Mouse (Mus musculus) c-Kit-positive CD71-positive TER-119-positive erythroid progenitor cells, embryonic 14.5 days (primary cell): ENCODE results near the gene Tbc1d22a.

ENCODE experiments used
- DNase-seq: peaks from one replicate; pipeline ENCODE4 v3.0.0-alpha.2; 2013; ENCODE audit warnings: low spot score

The Tbc1d22a gene

GRCm38 (mm10) chr15:86283238-86283637, 69.0 kb downstream of the Tbc1d22a start:
- DNase-seq, result no peak

- DNase-seq, result no peak
These were observed 71.0 kb downstream of the Tbc1d22a start for GRCm38 (mm10) chr15:86285296-86285695.

- DNase-seq, result no peak
These were observed 75.8 kb downstream of the Tbc1d22a start for GRCm38 (mm10) chr15:86290074-86290473.

GRCm38 (mm10) chr15:86292288-86292687, 78.0 kb downstream of the Tbc1d22a start:
- DNase-seq, result no peak

- no peak for DNase-seq
These were observed 80.2 kb downstream of the Tbc1d22a start for GRCm38 (mm10) chr15:86294426-86294825.

GRCm38 (mm10) chr15:86295722-86296288, 81.5 kb downstream of the Tbc1d22a start:
- no peak for DNase-seq

- DNase-seq, result no peak
These were observed 83.0 kb downstream of the Tbc1d22a start for GRCm38 (mm10) chr15:86297281-86297680.

- DNase-seq, result no peak
These were observed 89.6 kb downstream of the Tbc1d22a start for GRCm38 (mm10) chr15:86303876-86304275.

- DNase-seq, result no peak
These were observed 90.6 kb downstream of the Tbc1d22a start for GRCm38 (mm10) chr15:86304861-86305260.

- no peak for DNase-seq
These were observed 91.0 kb downstream of the Tbc1d22a start for GRCm38 (mm10) chr15:86305290-86305689.

- no peak for DNase-seq
These were observed 95.1 kb downstream of the Tbc1d22a start for GRCm38 (mm10) chr15:86309213-86309829.

GRCm38 (mm10) chr15:86320803-86321510, 106.7 kb downstream of the Tbc1d22a start:
- DNase-seq, result no peak

GRCm38 (mm10) chr15:86326341-86326740, 112.1 kb downstream of the Tbc1d22a start:
- DNase-seq, result no peak

- DNase-seq, result no peak
These were observed 115.7 kb downstream of the Tbc1d22a start for GRCm38 (mm10) chr15:86329911-86330310.

GRCm38 (mm10) chr15:86330454-86330853, 116.2 kb downstream of the Tbc1d22a start:
- no peak for DNase-seq

GRCm38 (mm10) chr15:86331501-86332245, 117.4 kb downstream of the Tbc1d22a start:
- no peak for DNase-seq

GRCm38 (mm10) chr15:86333176-86333575, 118.9 kb downstream of the Tbc1d22a start:
- DNase-seq, result no peak

- DNase-seq, result no peak
These were observed 119.3 kb downstream of the Tbc1d22a start for GRCm38 (mm10) chr15:86333606-86334005.

- no peak for DNase-seq
These were observed 120.0 kb downstream of the Tbc1d22a start for GRCm38 (mm10) chr15:86334276-86334675.

GRCm38 (mm10) chr15:86334745-86335144, 120.5 kb downstream of the Tbc1d22a start:
- no peak for DNase-seq

GRCm38 (mm10) chr15:86335781-86336180, 121.5 kb downstream of the Tbc1d22a start:
- no peak for DNase-seq

- DNase-seq, result no peak
These were observed 123.5 kb downstream of the Tbc1d22a start for GRCm38 (mm10) chr15:86337726-86338125.

- DNase-seq, result no peak
These were observed 125.5 kb downstream of the Tbc1d22a start for GRCm38 (mm10) chr15:86339736-86340135.
